Mouse (Mus musculus) embryonic facial prominence, embryonic 12.5 days (tissue): ENCODE results near the gene Gm37240. TPM values are rescaled to one million over a fixed set of nuclear protein-coding genes. Genes with fewer than 3 reads are reported as not detected.

Experiments
- ATAC-seq: fragments of 200-750 bp; cut with Nextera tagmentation; 2 replicates; pipeline ENCODE4 v1.8.0; 2017; ENCODE audit not compliant: insufficient number of reproducible peaks, insufficient read depth, low FRiP score, low TSS enrichment
- H3K27ac ChIP-seq: fragments of 300-500 bp; sonication (generic); 2 replicates; pipeline ENCODE4 v1.5.1; 2016; ENCODE audit warnings: mild to moderate bottlenecking
- H3K27me3 ChIP-seq: fragments of 300-500 bp; sonication (generic); 2 replicates; pipeline ENCODE4 v1.6.1; 2016; ENCODE audit warnings: mild to moderate bottlenecking, moderate library complexity
- H3K36me3 ChIP-seq: fragments of 300-500 bp; sonication (generic); 2 replicates; pipeline ENCODE4 v1.6.1; 2016; ENCODE audit warnings: mild to moderate bottlenecking
- H3K4me1 ChIP-seq: fragments of 300-500 bp; sonication (generic); 2 replicates; pipeline ENCODE4 v1.6.1; 2016
- H3K4me2 ChIP-seq: fragments of 300-500 bp; sonication (generic); replicated peaks from 2 replicates; pipeline ENCODE4 v1.6.1; 2016; ENCODE audit warnings: mild to moderate bottlenecking, moderate library complexity
- H3K4me3 ChIP-seq: fragments of 300-500 bp; sonication (generic); 2 replicates; pipeline ENCODE4 v1.5.1; 2016; ENCODE audit warnings: mild to moderate bottlenecking
- H3K9ac ChIP-seq: fragments of 300-500 bp; sonication (generic); 2 replicates; pipeline ENCODE4 v1.6.1; 2016; ENCODE audit warnings: mild to moderate bottlenecking, moderate library complexity
- H3K9me3 ChIP-seq: fragments of 300-500 bp; sonication (generic); 2 replicates; pipeline ENCODE4 v1.6.1; 2016; ENCODE audit warnings: mild to moderate bottlenecking, moderate library complexity
- WGBS: fragments of 180-500 bp; shearing (Covaris S2); methylation state at CpG from one replicate; pipeline ENCODE4 v1.1.7; 2016; 5-methylcytosine and 5-hydroxymethylcytosine counted together
- polyA plus RNA-seq: library from polyadenylated mRNA; unstranded; fragments of >200 nt; fragmentation: Nextera tagmentation; extraction: Ambion mirVana; gene quantifications from 2 replicates; pipeline ENCODE4 v1.2.1, GENCODE M21; 2016

The Gm37240 gene
- polyA plus RNA-seq, 1 experiment from 2014 or later, result 4.0 TPM

DNA sequence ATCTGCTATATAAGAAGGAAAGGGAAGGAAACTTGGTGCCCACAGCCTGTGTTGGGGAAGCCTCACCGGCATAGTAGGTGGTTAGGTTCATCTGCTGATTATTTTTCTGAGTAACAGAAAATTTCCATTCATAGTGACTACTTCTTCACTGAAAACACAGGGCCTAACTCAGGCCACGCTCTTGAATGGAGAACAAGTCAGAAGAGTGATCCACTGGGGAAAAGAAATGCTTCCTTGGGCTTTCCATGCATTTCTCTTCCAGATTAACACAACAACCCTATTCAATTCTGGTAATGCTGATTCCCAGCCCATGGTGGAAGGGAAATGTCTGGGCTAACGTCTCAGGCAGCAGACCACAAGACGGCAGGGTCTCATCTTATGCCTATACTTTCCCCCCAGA, 188.8 kb downstream of the Gm37240 start:
- no peak overlapping the region for H3K27ac ChIP-seq
- no peaks in the 10 kb centered on the region for H3K4me1 ChIP-seq
- ATAC-seq, result no peak
- H3K4me3 ChIP-seq, result no peak overlapping the region
- H3K27me3 ChIP-seq, result no peaks in the 10 kb centered on the region
- H3K9ac ChIP-seq, result no peak overlapping the region
- H3K9me3 ChIP-seq, result no peaks in the 10 kb centered on the region
- no peaks in the 10 kb centered on the region for H3K36me3 ChIP-seq
- no peak overlapping the region for H3K4me2 ChIP-seq
- 83% methylated on average over 4 of the region's 4 CpGs for WGBS

DNA sequence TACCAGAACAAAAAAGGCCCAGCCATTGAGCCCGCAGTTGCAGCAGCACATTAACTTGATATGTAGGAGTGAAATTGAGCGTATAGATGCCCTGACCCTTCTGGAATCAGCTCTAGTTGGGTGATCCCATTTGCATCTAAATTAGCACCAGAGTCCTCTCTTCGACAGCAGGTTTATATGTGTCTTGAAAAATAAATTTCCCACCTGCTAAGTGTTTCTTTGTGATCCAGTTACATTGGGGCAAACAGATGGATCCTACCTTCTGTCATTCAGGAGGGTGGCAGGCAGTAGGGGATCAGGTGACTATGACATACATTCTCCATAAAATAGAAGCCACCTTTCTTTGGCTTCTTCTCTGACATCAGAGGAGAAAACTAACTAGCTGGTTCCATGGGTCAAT, 192.3 kb downstream of the Gm37240 start:
- Histone ChIP-seq H3K4me1 (no peaks in the 10 kb centered on the region), H3K4me2 (no peak overlapping the region), H3K27me3 (no peaks in the 10 kb centered on the region), H3K27ac (no peak overlapping the region), H3K9me3 (no peaks in the 10 kb centered on the region), H3K36me3 (no peaks in the 10 kb centered on the region), H3K9ac (no peak overlapping the region), H3K4me3 (no peak overlapping the region)
- WGBS, result 70% methylated on average over 3 of the region's 3 CpGs
- ATAC-seq, result no peak

DNA sequence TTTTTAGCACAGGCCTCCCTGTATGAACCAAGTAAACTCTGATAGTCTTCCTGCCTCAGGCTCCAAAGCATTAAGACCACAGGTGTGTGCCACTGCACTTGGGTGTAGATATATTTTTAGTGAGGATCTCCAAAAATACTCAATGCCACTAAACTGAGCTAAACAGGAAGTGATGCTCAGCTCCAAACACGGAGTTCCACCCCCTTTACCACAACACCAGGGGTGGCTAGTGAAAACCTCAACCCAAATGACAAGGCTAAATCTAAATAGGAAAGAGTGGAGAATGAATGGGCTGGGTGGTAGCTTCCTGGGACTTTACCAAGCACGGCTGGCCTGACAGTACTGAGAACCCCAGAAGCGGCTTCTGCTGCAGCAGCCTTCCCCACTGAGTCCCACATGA, 194.3 kb downstream of the Gm37240 start:
- H3K4me1 ChIP-seq, result no peaks in the 10 kb centered on the region
- WGBS, result 52% methylated on average over 3 of the region's 3 CpGs
- H3K9me3 ChIP-seq, result no peaks in the 10 kb centered on the region

DNA sequence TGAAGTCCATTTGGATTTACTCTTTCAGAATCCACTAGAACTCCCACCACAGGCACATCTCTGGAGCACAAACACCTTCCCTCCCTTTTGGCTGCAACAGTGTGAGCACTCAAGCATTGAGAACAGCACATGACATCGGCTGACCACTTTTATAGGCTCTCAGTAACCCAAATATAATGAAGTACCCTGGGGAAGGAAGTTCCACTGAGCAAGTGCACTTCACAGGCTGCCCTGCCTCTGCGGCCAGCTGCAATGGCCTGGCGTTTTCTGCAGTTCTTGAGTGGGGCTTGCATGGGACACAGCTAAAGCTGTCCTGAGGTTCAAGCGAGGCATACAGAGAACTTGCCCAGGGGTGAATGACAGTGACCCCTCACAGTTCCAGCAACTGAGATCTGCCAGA, 196.2 kb downstream of the Gm37240 start:
- Histone ChIP-seq H3K9me3 (no peaks in the 10 kb centered on the region), H3K4me2 (no peak overlapping the region), H3K36me3 (no peaks in the 10 kb centered on the region), H3K4me3 (no peak overlapping the region), H3K27ac (no peak overlapping the region), H3K9ac (no peak overlapping the region), H3K4me1 (no peaks in the 10 kb centered on the region), H3K27me3 (no peaks in the 10 kb centered on the region)
- WGBS, result 59% methylated on average over 4 of the region's 4 CpGs
- ATAC-seq, result no peak

More for the DNA sequence above, 194.3 kb downstream of the Gm37240 start:
- Histone ChIP-seq H3K4me3 (no peak overlapping the region), H3K9ac (no peak overlapping the region), H3K27me3 (no peaks in the 10 kb centered on the region), H3K4me2 (no peak overlapping the region), H3K36me3 (no peaks in the 10 kb centered on the region), H3K27ac (no peak overlapping the region)
- no peak for ATAC-seq

DNA sequence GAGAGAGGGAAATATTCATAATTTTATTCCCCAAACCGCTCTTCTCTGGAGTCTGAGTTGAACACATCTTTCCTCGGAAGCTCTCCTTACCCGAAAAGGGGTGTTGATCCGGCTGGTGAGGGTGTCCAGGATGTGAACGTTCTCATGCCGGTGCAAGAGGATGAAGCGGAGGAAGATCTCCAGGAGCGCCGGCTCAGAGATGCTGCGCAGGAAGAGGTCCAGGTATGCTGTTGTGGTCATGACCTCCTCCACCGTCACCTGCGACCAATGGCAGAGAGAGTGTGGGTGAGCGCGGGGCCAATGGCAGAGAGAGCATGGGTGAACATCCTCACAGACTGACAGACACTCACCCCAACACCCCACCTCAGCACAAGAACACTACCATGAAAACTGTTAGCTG, 199.0 kb downstream of the Gm37240 start:
- no peak for ATAC-seq
- no peak overlapping the region for H3K4me2 ChIP-seq
- whole genome bisulfite sequencing, result 93% methylated on average over 14 of the region's 14 CpGs

DNA sequence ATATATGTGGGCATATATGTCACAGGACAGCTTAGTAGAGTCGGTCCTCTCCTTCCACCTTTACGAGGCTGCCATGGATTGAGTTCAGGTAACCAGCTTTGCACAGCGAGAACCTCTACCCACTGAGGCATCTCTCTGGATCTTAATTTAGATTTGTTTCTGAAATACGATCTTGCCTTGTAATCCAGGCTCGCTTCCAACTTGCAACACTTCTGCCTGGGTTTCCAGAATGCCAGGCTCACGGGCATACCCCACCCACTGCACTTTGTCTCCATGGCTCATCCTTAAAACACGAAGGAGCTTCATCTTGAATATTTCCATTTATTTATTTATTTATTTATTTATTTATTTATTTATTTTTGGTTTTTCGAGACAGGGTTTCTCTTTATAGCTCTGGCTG, 202.0 kb downstream of the Gm37240 start:
- Histone ChIP-seq H3K36me3 (no peaks in the 10 kb centered on the region), H3K9me3 (no peaks in the 10 kb centered on the region), H3K4me2 (no peak overlapping the region), H3K27me3 (no peaks in the 10 kb centered on the region), H3K9ac (no peak overlapping the region), H3K4me3 (no peak overlapping the region), H3K4me1 (no peaks in the 10 kb centered on the region), H3K27ac (no peak overlapping the region)
- WGBS, result 82% methylated on average over 8 of the region's 8 CpGs
- ATAC-seq, result no peak

More for the DNA sequence above, 199.0 kb downstream of the Gm37240 start:
- Histone ChIP-seq H3K27me3 (no peaks in the 10 kb centered on the region), H3K9ac (no peak overlapping the region), H3K4me1 (no peaks in the 10 kb centered on the region), H3K4me3 (no peak overlapping the region), H3K9me3 (no peaks in the 10 kb centered on the region), H3K36me3 (no peaks in the 10 kb centered on the region), H3K27ac (no peak overlapping the region)

DNA sequence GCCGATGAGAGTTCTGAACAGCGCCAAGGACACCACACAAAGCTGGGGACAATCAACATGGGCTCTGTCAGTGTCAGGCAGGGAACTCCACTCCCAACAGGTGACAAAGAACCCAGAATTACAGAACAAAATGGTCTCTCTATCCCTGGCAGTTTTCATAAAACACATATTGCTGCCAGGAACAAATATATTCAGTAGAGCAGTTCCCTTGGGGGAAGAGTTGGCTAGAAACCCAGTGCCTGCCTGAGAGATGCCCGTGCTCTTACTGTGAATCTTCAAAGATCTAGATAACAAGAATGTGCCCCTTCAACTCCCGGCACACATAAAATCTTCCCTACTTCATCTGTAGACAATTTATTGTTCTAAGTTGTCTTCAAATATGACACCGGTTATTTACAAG, 203.7 kb downstream of the Gm37240 start:
- ATAC-seq, result no peak
- 82% methylated on average over 5 of the region's 5 CpGs for WGBS
- no peaks in the 10 kb centered on the region for H3K9me3 ChIP-seq
- no peak overlapping the region for H3K9ac ChIP-seq
- H3K4me1 ChIP-seq, result no peaks in the 10 kb centered on the region
- H3K27ac ChIP-seq, result no peak overlapping the region
- H3K4me2 ChIP-seq, result no peak overlapping the region
- H3K4me3 ChIP-seq, result no peak overlapping the region
- H3K27me3 ChIP-seq, result no peaks in the 10 kb centered on the region
- no peaks in the 10 kb centered on the region for H3K36me3 ChIP-seq

DNA sequence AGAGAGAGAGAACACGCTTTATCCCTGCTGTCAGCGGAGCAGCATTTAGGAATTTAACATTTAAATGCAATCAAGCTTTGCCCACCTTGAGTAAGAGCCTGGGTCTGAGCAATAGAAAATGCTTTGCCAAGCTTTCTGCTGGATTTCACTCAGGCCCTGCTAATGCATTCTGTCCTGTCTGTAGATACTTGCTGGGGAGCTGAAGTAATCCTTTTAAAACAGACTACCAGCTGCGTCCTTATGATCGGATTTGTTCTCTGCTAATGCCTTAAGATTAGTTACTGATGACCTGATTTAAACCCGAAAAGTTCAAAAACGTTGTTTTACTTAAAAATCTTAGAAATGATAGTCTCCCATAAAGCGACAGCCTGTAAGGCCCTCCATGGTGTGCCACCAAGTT, 206.2 kb downstream of the Gm37240 start:
- Histone ChIP-seq H3K4me3 (no peak overlapping the region), H3K9ac (no peak overlapping the region), H3K4me2 (no peak overlapping the region), H3K27ac (no peak overlapping the region), H3K4me1 (no peaks in the 10 kb centered on the region), H3K27me3 (no peaks in the 10 kb centered on the region), H3K36me3 (no peaks in the 10 kb centered on the region), H3K9me3 (no peaks in the 10 kb centered on the region)
- 73% methylated on average over 7 of the region's 7 CpGs for WGBS
- ATAC-seq, result no peak

DNA sequence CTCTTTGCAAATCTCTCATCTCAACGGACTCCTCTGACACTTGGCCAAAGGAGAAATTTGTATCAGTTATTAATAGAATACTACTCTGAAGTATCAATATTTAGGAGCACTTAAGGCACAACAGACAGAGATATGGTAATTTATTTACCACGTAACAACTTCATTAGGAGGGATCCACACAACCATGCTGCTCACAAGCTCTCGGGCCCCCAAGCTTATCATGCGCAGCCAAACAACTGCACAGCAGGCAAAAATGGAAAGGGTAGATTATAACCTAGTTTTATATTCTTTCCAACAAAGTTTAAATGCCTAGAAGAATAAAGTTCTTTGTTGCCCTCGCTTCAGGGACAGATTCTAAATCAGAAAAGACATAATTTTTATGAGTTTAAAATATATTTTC, 207.4 kb downstream of the Gm37240 start:
- H3K4me3 ChIP-seq, result no peak overlapping the region
- H3K9me3 ChIP-seq, result no peaks in the 10 kb centered on the region
- H3K27me3 ChIP-seq, result no peaks in the 10 kb centered on the region
- H3K4me1 ChIP-seq, result no peaks in the 10 kb centered on the region
- H3K4me2 ChIP-seq, result no peak overlapping the region
- ATAC-seq, result no peak
- no peaks in the 10 kb centered on the region for H3K36me3 ChIP-seq
- 93% methylated on average over 5 of the region's 5 CpGs for WGBS
- H3K9ac ChIP-seq, result no peak overlapping the region
- H3K27ac ChIP-seq, result no peak overlapping the region

DNA sequence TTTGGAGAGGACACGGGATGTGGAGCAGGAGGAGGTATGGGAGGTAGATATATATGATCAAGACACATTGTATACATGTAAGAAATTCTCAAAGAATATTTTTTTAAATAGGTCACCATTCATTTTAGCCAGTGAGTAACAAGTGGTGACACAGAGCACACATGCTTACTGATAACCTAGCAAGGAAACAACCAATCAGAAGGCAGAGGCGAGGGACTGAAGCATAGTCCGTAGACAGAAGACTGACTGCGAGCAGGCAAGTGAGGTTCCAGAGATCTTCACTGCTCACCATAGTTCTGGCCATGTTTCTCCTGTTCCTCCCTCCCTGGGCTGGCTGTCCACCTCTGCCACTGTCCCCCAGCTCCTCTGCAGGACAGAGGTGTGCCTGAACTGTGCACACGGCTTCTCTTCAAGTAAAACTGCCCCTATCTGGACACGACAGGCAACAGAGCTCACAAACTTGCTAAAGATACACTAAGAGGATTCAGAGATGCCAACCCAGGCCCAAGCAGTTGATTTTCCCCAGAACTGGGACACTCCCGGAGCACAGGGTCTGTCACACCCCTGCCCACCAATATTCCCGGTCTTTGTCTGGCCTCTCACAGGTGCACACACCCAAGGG, 207.9 kb downstream of the Gm37240 start:
- H3K4me3 ChIP-seq, result no peak overlapping the region
- H3K36me3 ChIP-seq, result no peaks in the 10 kb centered on the region
- ATAC-seq, result no peak
- no peak overlapping the region for H3K27ac ChIP-seq
- H3K27me3 ChIP-seq, result no peaks in the 10 kb centered on the region
- H3K4me1 ChIP-seq, result no peaks in the 10 kb centered on the region
- no peaks in the 10 kb centered on the region for H3K9me3 ChIP-seq
- no peak overlapping the region for H3K9ac ChIP-seq
- WGBS, result 82% methylated on average over 8 of the region's 8 CpGs
- H3K4me2 ChIP-seq, result no peak overlapping the region

DNA sequence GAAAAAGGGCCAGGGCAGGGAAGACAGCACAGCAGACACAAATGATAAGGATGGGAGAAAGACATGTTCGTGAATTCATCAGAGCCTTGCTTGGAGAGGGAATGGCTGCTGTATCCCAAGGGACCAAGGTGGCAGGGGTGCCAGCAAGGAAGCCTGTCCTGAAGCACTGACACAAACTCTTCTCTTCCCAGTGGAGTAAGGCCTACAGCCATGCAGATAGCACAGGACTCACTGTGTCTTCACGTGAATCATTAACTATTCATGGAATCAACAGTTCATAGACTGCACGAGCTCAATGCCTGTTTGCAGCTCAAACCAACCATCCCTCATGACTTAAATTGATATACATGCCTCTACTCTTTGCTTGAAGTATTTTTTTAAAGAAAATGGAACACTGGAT, 209.4 kb downstream of the Gm37240 start:
- Histone ChIP-seq H3K4me3 (no peak overlapping the region), H3K9ac (no peak overlapping the region), H3K36me3 (no peaks in the 10 kb centered on the region), H3K27me3 (no peaks in the 10 kb centered on the region), H3K4me1 (no peaks in the 10 kb centered on the region), H3K4me2 (no peak overlapping the region), H3K9me3 (no peaks in the 10 kb centered on the region), H3K27ac (no peak overlapping the region)
- ATAC-seq, result no peak
- 84% methylated on average over 3 of the region's 3 CpGs for WGBS

DNA sequence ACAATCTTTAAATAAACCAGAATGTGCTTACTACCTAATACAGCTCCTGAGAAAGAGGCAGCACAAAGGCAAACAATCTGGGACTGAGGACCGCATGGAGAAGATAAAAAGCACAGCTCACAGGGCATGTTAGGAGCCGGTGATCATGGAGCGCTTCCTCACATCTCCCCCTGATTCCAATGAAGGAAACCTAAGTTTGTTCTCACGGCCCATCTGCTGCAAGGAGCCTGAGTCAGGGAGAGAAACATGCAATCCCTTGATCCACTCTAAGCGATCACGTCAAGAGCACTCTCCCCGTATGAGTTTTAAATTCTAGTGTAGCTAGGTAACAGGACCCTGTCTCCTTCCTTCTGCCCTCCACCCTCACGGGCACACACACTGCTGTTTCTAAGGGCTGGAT, 210.2 kb downstream of the Gm37240 start:
- WGBS, result 76% methylated on average over 8 of the region's 8 CpGs
- H3K9ac ChIP-seq, result no peak overlapping the region
- ATAC-seq, result no peak

DNA sequence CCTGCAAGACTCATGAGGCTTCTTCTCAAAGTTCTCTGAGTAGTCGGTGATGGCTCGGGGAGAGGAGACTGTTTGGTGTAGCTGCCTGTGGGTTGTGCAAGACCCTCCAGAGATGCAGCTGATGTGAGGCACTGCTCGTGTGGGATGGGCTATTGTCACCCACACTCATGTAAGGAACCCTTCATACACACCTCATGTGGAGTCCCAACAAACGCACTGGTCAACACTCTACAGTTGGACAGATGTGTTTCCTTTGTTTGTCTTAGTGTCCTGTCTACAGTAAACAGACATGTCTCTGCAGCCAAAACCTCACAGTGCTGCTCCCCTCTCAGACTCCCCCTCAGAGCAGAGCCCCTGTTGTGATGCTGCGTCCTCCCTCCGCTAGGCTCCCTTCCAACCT, 217.5 kb downstream of the Gm37240 start:
- no peaks in the 10 kb centered on the region for H3K9me3 ChIP-seq
- no peak for ATAC-seq
- H3K4me3 ChIP-seq, result no peak overlapping the region
- H3K9ac ChIP-seq, result no peak overlapping the region
- no peaks in the 10 kb centered on the region for H3K4me1 ChIP-seq
- H3K4me2 ChIP-seq, result no peak overlapping the region
- no peaks in the 10 kb centered on the region for H3K36me3 ChIP-seq
- no peak overlapping the region for H3K27ac ChIP-seq
- WGBS, result 87% methylated on average over 6 of the region's 6 CpGs
- no peaks in the 10 kb centered on the region for H3K27me3 ChIP-seq

More for the DNA sequence above, 210.2 kb downstream of the Gm37240 start:
- Histone ChIP-seq H3K27me3 (no peaks in the 10 kb centered on the region), H3K4me3 (no peak overlapping the region), H3K4me2 (no peak overlapping the region), H3K4me1 (no peaks in the 10 kb centered on the region), H3K36me3 (no peaks in the 10 kb centered on the region), H3K9me3 (no peaks in the 10 kb centered on the region), H3K27ac (no peak overlapping the region)
